Mouse (Mus musculus) erythroblast, adult 5-6 weeks (primary cell): ENCODE data around the gene Cpn1. TPM values are rescaled to one million over a fixed set of nuclear protein-coding genes. Genes with fewer than 3 reads are reported as not detected.
"Not testable (repeated sequence)": the region's sequence is repeated elsewhere in the genome, so short reads cannot be mapped to it uniquely, and the experiment has no call there.

ENCODE experiments used
- ATAC-seq: replicated peaks from 2 replicates; pipeline ENCODE4 v1.8.0; 2016; ENCODE audit warnings: moderate number of reproducible peaks, mild to moderate bottlenecking, moderate TSS enrichment, inconsistent platforms; ENCODE audit not compliant: poor library complexity, low FRiP score, severe bottlenecking
- total RNA-seq, 2 experiments: library from RNA; stranded (forward) in 1 of 2; stranded (reverse) in 1 of 2; fragments of 150-400 nt in 1 of 2; fragments of 200-764, 138-1000 nt in 1 of 2; gene quantifications; 2 replicates each; pipeline versions ENCODE4 v1.2.3 to v1.2.4; 2015 to 2017; ENCODE audit warnings: low replicate concordance in 2 of 2

The Cpn1 gene
- total RNA-seq, 2 experiments from 2014 or later: not detected

- no peak for ATAC-seq
These were observed 6.1 kb upstream of the Cpn1 start for GRCm38 (mm10) chr19:43992464-43992863.

GRCm38 (mm10) chr19:43990362-43990761 is 4.0 kb upstream of the Cpn1 start:
- no peak for ATAC-seq

GRCm38 (mm10) chr19:43981992-43982391 is 4.4 kb downstream of the Cpn1 start:
- no peak for ATAC-seq

- ATAC-seq: no peak
These were observed 5.6 kb downstream of the Cpn1 start for GRCm38 (mm10) chr19:43980711-43981110.

- no peak for ATAC-seq
These were observed 8.6 kb downstream of the Cpn1 start for GRCm38 (mm10) chr19:43977799-43978198.

GRCm38 (mm10) chr19:43976661-43977060 is 9.7 kb downstream of the Cpn1 start:
- no peak for ATAC-seq

GRCm38 (mm10) chr19:43974221-43974620 is 12.1 kb downstream of the Cpn1 start:
- ATAC-seq: no peak

GRCm38 (mm10) chr19:43973711-43974110 is 12.6 kb downstream of the Cpn1 start:
- no peak for ATAC-seq

- no peak for ATAC-seq
These were observed 14.2 kb downstream of the Cpn1 start for GRCm38 (mm10) chr19:43972129-43972528.

GRCm38 (mm10) chr19:43968436-43969026 is 17.8 kb downstream of the Cpn1 start:
- no peak for ATAC-seq

GRCm38 (mm10) chr19:43966481-43966880 is 19.9 kb downstream of the Cpn1 start:
- no peak for ATAC-seq

GRCm38 (mm10) chr19:43965496-43966085 is 20.8 kb downstream of the Cpn1 start:
- no peak for ATAC-seq

GRCm38 (mm10) chr19:43962795-43963194 is 23.6 kb downstream of the Cpn1 start:
- no peak for ATAC-seq

- ATAC-seq: 0 out of 2 replicates have a peak, but pooled peaks have one; percentile 54
These were observed 25.2 kb downstream of the Cpn1 start for GRCm38 (mm10) chr19:43961185-43961584.

- no peak for ATAC-seq
These were observed 26.3 kb downstream of the Cpn1 start for GRCm38 (mm10) chr19:43960014-43960413.

- ATAC-seq: peak; percentile 85
These were observed 27.2 kb downstream of the Cpn1 start for GRCm38 (mm10) chr19:43959162-43959561.

GRCm38 (mm10) chr19:43957881-43958280 is 28.5 kb downstream of the Cpn1 start:
- ATAC-seq: no peak

GRCm38 (mm10) chr19:43957402-43957801 is 29.0 kb downstream of the Cpn1 start:
- no peak for ATAC-seq

GRCm38 (mm10) chr19:43955266-43955665 is 31.1 kb downstream of the Cpn1 start:
- no peak for ATAC-seq

- no peak for ATAC-seq
These were observed 31.5 kb downstream of the Cpn1 start for GRCm38 (mm10) chr19:43954864-43955263.

GRCm38 (mm10) chr19:43952936-43953335 is 33.4 kb downstream of the Cpn1 start:
- not testable (repeated sequence) for ATAC-seq
